Mouse (Mus musculus) lung, postnatal 0 days (tissue): ENCODE results near the gene Grk6.

Source experiments
- CTCF ChIP-seq: IDR thresholded peaks from 2 replicates; pipeline ENCODE4 v1.5.1; 2016; ENCODE audit warnings: antibody characterized with exemption, mild to moderate bottlenecking
- EP300 ChIP-seq: IDR thresholded peaks from 2 replicates; pipeline ENCODE4 v1.6.1; 2016; ENCODE audit warnings: antibody characterized with exemption, mild to moderate bottlenecking, control low read depth

DNA sequence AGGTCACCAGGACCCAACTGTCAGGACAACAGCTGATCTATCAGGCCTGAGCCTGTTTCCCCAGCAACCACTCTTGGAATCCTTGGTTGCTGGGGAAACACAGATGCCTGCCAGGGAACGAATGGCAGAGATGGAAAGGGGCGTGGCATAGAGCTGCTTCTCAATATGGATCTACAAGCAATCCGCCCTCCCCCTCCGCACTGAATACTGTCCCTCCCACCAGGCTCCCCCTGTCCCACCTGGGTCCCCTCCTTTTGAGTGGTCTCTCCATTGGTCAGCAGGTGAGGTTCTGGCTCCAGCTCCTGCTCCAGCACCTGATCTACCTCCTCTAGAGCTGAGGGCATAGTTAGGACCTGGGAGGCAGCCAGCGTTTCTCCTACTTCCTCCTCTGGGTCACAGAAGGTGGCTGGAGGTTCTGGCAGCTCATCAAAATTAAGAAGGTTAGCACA, 29.8 kb downstream of the Grk6 start:
- TF ChIP-seq CTCF (no peak), EP300 (no peak)
